Mouse (Mus musculus) MEL (cell line): ENCODE results near the gene Dhcr24. TPM values are rescaled to one million over a fixed set of nuclear protein-coding genes. Genes with fewer than 3 reads are reported as not detected.

Source experiments
- DNase-seq: peaks from one replicate; pipeline ENCODE4 v3.0.0; 2011; ENCODE audit warnings: low read depth, low spot score
- H3K27ac ChIP-seq: 2 replicates; pipeline ENCODE4 v1.5.1; 2012; ENCODE audit warnings: low read depth, mild to moderate bottlenecking, control low read depth, low read length, moderate library complexity; ENCODE audit not compliant: control insufficient read depth
- H3K27me3 ChIP-seq, 2 experiments: fragments of 150-350 bp in 1 of 2; sonication (generic) in 1 of 2; 2 replicates each; pipeline ENCODE4 v1.6.1; 2012; ENCODE audit warnings: low read length in 2 of 2, mild to moderate bottlenecking in 2 of 2, improper control_type of control experiment in 1 of 2, moderate library complexity in 1 of 2; ENCODE audit not compliant: insufficient read depth in 2 of 2, control insufficient read depth in 1 of 2
- H3K36me3 ChIP-seq, 2 experiments: 2 replicates each; pipeline ENCODE4 v1.6.1; 2012 to 2014; ENCODE audit warnings: low read length in 2 of 2, improper control_type of control experiment in 1 of 2, inconsistent platforms in 1 of 2, mild to moderate bottlenecking in 1 of 2; ENCODE audit not compliant: insufficient read depth in 2 of 2, control insufficient read depth in 1 of 2
- H3K4me1 ChIP-seq, 2 experiments: fragments of 150-350 bp in 1 of 2; sonication (generic) in 1 of 2; 2 replicates each; pipeline ENCODE4 v1.6.1; 2012; ENCODE audit warnings: low read length in 2 of 2, improper control_type of control experiment in 1 of 2, mild to moderate bottlenecking in 1 of 2; ENCODE audit not compliant: insufficient read depth in 2 of 2, control insufficient read depth in 1 of 2
- H3K4me3 ChIP-seq, 2 experiments: fragments of 150-350 bp in 1 of 2; sonication (generic) in 1 of 2; 2 replicates each; pipeline ENCODE4 v1.5.1; 2012; ENCODE audit warnings: low read depth in 2 of 2, low read length in 2 of 2, mild to moderate bottlenecking in 2 of 2, moderate library complexity in 2 of 2, control low read depth in 1 of 2, improper control_type of control experiment in 1 of 2; ENCODE audit not compliant: control insufficient read depth in 1 of 2, insufficient read depth in 1 of 2
- H3K79me2 ChIP-seq: 2 replicates; pipeline ENCODE4 v1.6.1; 2012; ENCODE audit warnings: mild to moderate bottlenecking, low read length, moderate library complexity; ENCODE audit not compliant: control insufficient read depth, poor library complexity, insufficient read depth
- H3K9ac ChIP-seq: 2 replicates; pipeline ENCODE4 v1.6.1; 2012; ENCODE audit warnings: low read depth, mild to moderate bottlenecking, control low read depth, low read length, moderate library complexity; ENCODE audit not compliant: control insufficient read depth, poor library complexity, severe bottlenecking
- H3K9me3 ChIP-seq: fragments of 150-350 bp; sonication (generic); replicated peaks from 2 replicates; pipeline ENCODE4 v1.6.1; 2012; ENCODE audit warnings: mild to moderate bottlenecking, low read length, improper control_type of control experiment, moderate library complexity; ENCODE audit not compliant: insufficient read depth
- ELF1 ChIP-seq: IDR thresholded peaks from 2 replicates; pipeline ENCODE4 v1.6.1; 2014; ENCODE audit warnings: low read depth, mild to moderate bottlenecking, inconsistent platforms, low read length, improper control_type of control experiment, moderate library complexity
- EP300 ChIP-seq, 2 experiments: IDR thresholded peaks; 2 replicates each; pipeline ENCODE4 v1.6.1; 2011; ENCODE audit warnings: improper control_type of control experiment in 2 of 2, low read length in 2 of 2, low read depth in 1 of 2, mild to moderate bottlenecking in 1 of 2
- GATA1 ChIP-seq: IDR thresholded peaks from 2 replicates; pipeline ENCODE4 v1.6.1; 2011; ENCODE audit warnings: low read depth, low read length, improper control_type of control experiment
- MAX ChIP-seq: IDR thresholded peaks from 2 replicates; pipeline ENCODE4 v1.6.1; 2011; ENCODE audit warnings: low read length, improper control_type of control experiment
- MAZ ChIP-seq: IDR thresholded peaks from 2 replicates; pipeline ENCODE4 v1.6.1; 2012; ENCODE audit warnings: low read depth, mild to moderate bottlenecking, inconsistent platforms, low read length, improper control_type of control experiment
- MXI1 ChIP-seq: IDR thresholded peaks from 2 replicates; pipeline ENCODE4 v1.6.1; 2011; ENCODE audit warnings: mild to moderate bottlenecking, low read depth, low read length, improper control_type of control experiment
- MYC ChIP-seq: IDR thresholded peaks from 2 replicates; pipeline ENCODE4 v1.6.1; 2011; ENCODE audit warnings: low read depth, mild to moderate bottlenecking, low read length, improper control_type of control experiment, moderate library complexity
- NELFE ChIP-seq: IDR thresholded peaks from 2 replicates; pipeline ENCODE4 v1.6.1; 2011; ENCODE audit warnings: low read depth, low read length, improper control_type of control experiment
- NRF1 ChIP-seq: IDR thresholded peaks from 2 replicates; pipeline ENCODE4 v1.6.1; 2014; ENCODE audit warnings: low read depth, mild to moderate bottlenecking, inconsistent platforms, low read length, improper control_type of control experiment, moderate library complexity; ENCODE audit not compliant: poor library complexity, insufficient read depth, severe bottlenecking
- POLR2A ChIP-seq, 2 experiments: IDR thresholded peaks; 2 replicates each; pipeline ENCODE4 v1.6.1; 2011 to 2012; ENCODE audit warnings: low read length in 2 of 2, mild to moderate bottlenecking in 2 of 2, control low read depth in 1 of 2, improper control_type of control experiment in 1 of 2, low read depth in 1 of 2, moderate library complexity in 1 of 2; ENCODE audit not compliant: control insufficient read depth in 1 of 2, insufficient read depth in 1 of 2, poor library complexity in 1 of 2
- SIN3A ChIP-seq: IDR thresholded peaks from 2 replicates; pipeline ENCODE4 v1.6.1; 2012; ENCODE audit warnings: low read length, improper control_type of control experiment, inconsistent platforms
- TAL1 ChIP-seq: IDR thresholded peaks from 2 replicates; pipeline ENCODE4 v1.6.1; 2012; ENCODE audit warnings: mild to moderate bottlenecking, inconsistent platforms, low read length, moderate library complexity, mixed read lengths
- TBP ChIP-seq: IDR thresholded peaks from 2 replicates; pipeline ENCODE4 v1.8.0; 2011; ENCODE audit warnings: low read depth, low read length, improper control_type of control experiment
- TCF12 ChIP-seq: IDR thresholded peaks from 2 replicates; pipeline ENCODE4 v1.6.1; 2014; ENCODE audit warnings: low read depth, mild to moderate bottlenecking, inconsistent platforms, low read length, improper control_type of control experiment, moderate library complexity
- USF1 ChIP-seq: IDR thresholded peaks from 2 replicates; pipeline ENCODE4 v1.6.1; 2014; ENCODE audit warnings: low read depth, mild to moderate bottlenecking, inconsistent platforms, low read length, improper control_type of control experiment, moderate library complexity
- ZMIZ1 ChIP-seq: IDR thresholded peaks from 2 replicates; pipeline ENCODE4 v1.6.1; 2012; ENCODE audit warnings: low read depth, mild to moderate bottlenecking, inconsistent platforms, low read length, improper control_type of control experiment, moderate library complexity
- polyA plus RNA-seq, 2 experiments: library from polyadenylated mRNA; stranded (reverse) in 1 of 2; unstranded in 1 of 2; fragments of >175 nt in 1 of 2; fragments of >200 nt in 1 of 2; gene quantifications; 2 replicates each; pipeline versions ENCODE4 v1.2.1 to v1.2.4; 2012; ENCODE audit warnings: low replicate concordance in 2 of 2, low read depth in 1 of 2; ENCODE audit not compliant: insufficient read length in 2 of 2, insufficient read depth in 1 of 2, missing spikeins in 1 of 2
- total RNA-seq: library from RNA; depleted of rRNA; stranded (reverse); fragments of 300-350 nt; gene quantifications from 2 replicates; pipeline ENCODE4 v1.2.3, GENCODE M21; 2012

Dhcr24 gene
- total and polyA plus RNA-seq, 3 experiments: 39.2 to 63.0 TPM; not detected in 1

DNA sequence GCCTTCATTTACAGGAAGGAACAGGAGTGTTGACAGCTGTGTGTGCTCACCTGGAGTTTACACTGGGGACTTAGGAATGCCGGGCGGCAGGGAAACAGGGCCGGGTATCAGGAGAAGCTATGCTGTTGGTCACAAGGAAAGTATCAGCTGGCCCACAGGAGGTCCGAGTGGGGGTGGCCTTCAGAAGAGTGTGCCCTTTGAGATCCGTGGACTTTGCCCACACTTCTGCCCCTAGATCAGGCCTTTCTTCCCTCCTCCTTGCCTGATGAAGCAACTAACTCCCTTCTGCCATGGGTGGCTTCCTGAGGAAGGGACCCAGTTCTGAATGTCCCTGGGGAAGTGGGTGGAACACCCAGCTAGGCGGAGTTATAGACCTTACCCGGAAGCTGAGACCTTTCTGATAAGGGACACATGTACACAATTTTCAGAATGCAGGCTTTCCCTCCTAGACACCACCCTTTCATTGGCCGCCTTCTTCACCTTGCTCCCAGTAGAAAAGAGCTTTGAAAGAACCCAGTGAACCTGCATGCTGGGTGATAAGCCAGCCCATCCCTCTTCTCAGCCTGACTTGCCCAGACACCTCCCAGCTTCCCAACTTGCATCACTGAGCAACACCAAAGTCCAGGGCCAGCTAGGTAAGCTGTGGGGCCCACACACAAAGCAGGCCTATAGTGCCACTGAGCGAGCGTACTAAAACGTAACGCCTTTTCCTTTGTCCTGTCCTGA, 21.8 kb downstream of the Dhcr24 start:
- no peaks in the 10 kb centered on the region for H3K79me2 ChIP-seq
- peaks cover 18 to 30% of the 10 kb centered on the region in 2 experiments for H3K4me1 ChIP-seq
- 0 out of 2 replicates have a peak, but pooled peaks have one; percentile 17 for TF ChIP-seq TCF12
- TF ChIP-seq SIN3A: peak; percentile 53; the same call in 1 of the 2 replicates
- peak; percentile 35 to 39; a peak in 2 of 4 replicates for TF ChIP-seq EP300 (IDR thresholded peaks at IDR 0.05; ENCODE audit: low read depth in 1 of 2, low read length in 2 of 2)
- peak; percentile 53; the same call in 1 of the 2 replicates for TF ChIP-seq TBP
- peak; percentile 43; the same call in 1 of the 2 replicates for TF ChIP-seq MXI1
- peak; percentile 80 for TF ChIP-seq MYC
- TF ChIP-seq MAX: peak; percentile 76
- TF ChIP-seq MAZ: no peak
- peak; percentile 78 for TF ChIP-seq ELF1
- no peak for TF ChIP-seq ZMIZ1
- TF ChIP-seq GATA1: peak; percentile 78
- TF ChIP-seq POLR2A (IDR thresholded peaks at IDR 0.05; ENCODE audit: control insufficient read depth in 1 of 2, insufficient read depth in 1 of 2, low read depth in 1 of 2, low read length in 2 of 2, poor library complexity in 1 of 2): 0 out of 4 replicates have a peak, but pooled peaks of 1 of the 2 experiments have one; percentile 12
- no peak for TF ChIP-seq NELFE
- TF ChIP-seq TAL1: peak; percentile 65
- no peak for TF ChIP-seq NRF1
- TF ChIP-seq, all 39 proteins: peak for 11
- peak; percentile 87 for DNase-seq
- Histone ChIP-seq H3K9ac (peak overlapping the region; percentile 34), H3K4me3 (no peak overlapping the region), H3K9me3 (no peaks in the 10 kb centered on the region), H3K36me3 (peaks cover 4 to 26% of the 10 kb centered on the region in 2 experiments), H3K27me3 (no peaks in the 10 kb centered on the region), H3K27ac (peak overlapping the region; percentile 87)

DNA sequence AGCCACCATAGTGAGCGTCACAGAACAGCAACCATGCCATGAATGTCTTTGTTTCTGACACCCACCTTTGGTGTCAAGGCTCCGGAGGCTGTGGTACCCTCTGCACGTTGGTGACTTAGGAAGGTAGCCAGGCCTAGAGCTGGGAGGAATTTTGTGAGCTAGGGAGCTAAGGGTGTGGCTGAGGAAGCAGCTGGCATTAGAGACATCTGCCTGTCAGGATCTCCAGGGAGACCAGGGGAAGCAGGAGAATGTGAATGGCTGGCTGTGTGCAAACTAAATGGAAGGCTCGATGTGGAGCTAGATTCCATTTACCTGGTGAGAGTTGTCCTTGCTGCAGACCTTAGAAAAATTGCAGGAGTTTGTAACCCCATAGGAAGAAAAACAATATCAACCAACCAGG, 23.8 kb downstream of the Dhcr24 start:
- Histone ChIP-seq H3K9ac (no peak overlapping the region), H3K4me1 (peaks cover 18 to 30% of the 10 kb centered on the region in 2 experiments), H3K79me2 (no peaks in the 10 kb centered on the region), H3K4me3 (no peak overlapping the region), H3K27ac (no peak overlapping the region), H3K27me3 (no peaks in the 10 kb centered on the region), H3K36me3 (peaks cover 2 to 26% of the 10 kb centered on the region in 2 experiments; a peak in 3 of 4 replicates), H3K9me3 (no peaks in the 10 kb centered on the region)
- DNase-seq: no peak
- TF ChIP-seq GATA1: no peak
- TF ChIP-seq ZMIZ1: no peak
- no peak for TF ChIP-seq SIN3A
- TF ChIP-seq TAL1: no peak
- no peak for TF ChIP-seq USF1
